Mouse (Mus musculus) cerebellum, postnatal 4 days (tissue): ENCODE results near the gene Pfkfb3.
"Not testable (repeated sequence)": the region's sequence is repeated elsewhere in the genome, so short reads cannot be mapped to it uniquely, and the experiment has no call there.

Experiments
- DNase-seq, 2 experiments: peaks; one replicate each; pipeline ENCODE4 v3.0.0; 2022; ENCODE audit warnings: low spot score in 2 of 2, mixed read lengths in 1 of 2

The Pfkfb3 gene

GRCm38 (mm10) chr2:11548508-11548907, 5.4 kb downstream of the Pfkfb3 start:
- no peak for DNase-seq

- DNase-seq, result no peak
These were observed 6.3 kb downstream of the Pfkfb3 start for GRCm38 (mm10) chr2:11547609-11548008.

- no peak for DNase-seq
These were observed 7.8 kb downstream of the Pfkfb3 start for GRCm38 (mm10) chr2:11546091-11546490.

- DNase-seq, result no peak
These were observed 8.5 kb downstream of the Pfkfb3 start for GRCm38 (mm10) chr2:11545380-11545779.

GRCm38 (mm10) chr2:11544342-11544741, 9.5 kb downstream of the Pfkfb3 start:
- DNase-seq, result no peak

GRCm38 (mm10) chr2:11543158-11543557, 10.7 kb downstream of the Pfkfb3 start:
- no peak for DNase-seq

GRCm38 (mm10) chr2:11542640-11543039, 11.2 kb downstream of the Pfkfb3 start:
- DNase-seq, result peak; percentile 43 to 67

- DNase-seq, result no peak
These were observed 11.8 kb downstream of the Pfkfb3 start for GRCm38 (mm10) chr2:11542121-11542520.

- DNase-seq, result not testable (repeated sequence)
These were observed 12.3 kb downstream of the Pfkfb3 start for GRCm38 (mm10) chr2:11541528-11541927.

GRCm38 (mm10) chr2:11535966-11536365, 17.9 kb downstream of the Pfkfb3 start:
- no peak for DNase-seq

GRCm38 (mm10) chr2:11535412-11535928, 18.4 kb downstream of the Pfkfb3 start:
- peak; percentile 66 to 84 for DNase-seq

- DNase-seq, result no peak
These were observed 19.1 kb downstream of the Pfkfb3 start for GRCm38 (mm10) chr2:11534826-11535225.

- DNase-seq, result no peak
These were observed 23.8 kb downstream of the Pfkfb3 start for GRCm38 (mm10) chr2:11530101-11530500.

- DNase-seq, result no peak
These were observed 27.8 kb downstream of the Pfkfb3 start for GRCm38 (mm10) chr2:11526063-11526462.

- DNase-seq, result no peak
These were observed 29.1 kb downstream of the Pfkfb3 start for GRCm38 (mm10) chr2:11524736-11525135.

- no peak for DNase-seq
These were observed 32.1 kb downstream of the Pfkfb3 start for GRCm38 (mm10) chr2:11521758-11522157.

GRCm38 (mm10) chr2:11520786-11521185, 33.1 kb downstream of the Pfkfb3 start:
- no peak for DNase-seq

GRCm38 (mm10) chr2:11515828-11516227, 38.0 kb downstream of the Pfkfb3 start:
- no peak for DNase-seq

- no peak for DNase-seq
These were observed 40.6 kb downstream of the Pfkfb3 start for GRCm38 (mm10) chr2:11513057-11513967.

- no peak for DNase-seq
These were observed 41.8 kb downstream of the Pfkfb3 start for GRCm38 (mm10) chr2:11512127-11512526.

- no peak for DNase-seq
These were observed 50.1 kb downstream of the Pfkfb3 start for GRCm38 (mm10) chr2:11503736-11504135.

GRCm38 (mm10) chr2:11502901-11503431, 50.9 kb downstream of the Pfkfb3 start:
- peak; percentile 36 to 55 for DNase-seq

- DNase-seq, result no peak
These were observed 51.6 kb downstream of the Pfkfb3 start for GRCm38 (mm10) chr2:11502255-11502765.
